Mouse (Mus musculus) embryonic fibroblast, embryonic 13.5 days (primary cell): ENCODE measurements around the gene Ccnb3. TPM values are rescaled to one million over a fixed set of nuclear protein-coding genes. Genes with fewer than 3 reads are reported as not detected.
"Not testable (repeated sequence)": the region's sequence is repeated elsewhere in the genome, so short reads cannot be mapped to it uniquely, and the experiment has no call there.

Source experiments
- H3K27ac ChIP-seq: 2 replicates; pipeline ENCODE4 v1.5.1; 2012; ENCODE audit warnings: low read length, control low read depth, inconsistent platforms; ENCODE audit not compliant: insufficient read depth
- H3K4me1 ChIP-seq: 2 replicates; pipeline ENCODE4 v1.6.1; 2011; ENCODE audit warnings: low read length; ENCODE audit not compliant: control insufficient read depth, insufficient read depth
- H3K4me3 ChIP-seq: 2 replicates; pipeline ENCODE4 v1.5.1; 2011; ENCODE audit warnings: mild to moderate bottlenecking, control low read depth, low read length; ENCODE audit not compliant: insufficient read depth
- CTCF ChIP-seq: IDR thresholded peaks from 2 replicates; pipeline ENCODE4 v1.5.1; 2011; ENCODE audit warnings: mild to moderate bottlenecking, control low read depth, low read length, moderate library complexity, borderline replicate concordance; ENCODE audit not compliant: insufficient read depth
- POLR2A ChIP-seq: IDR thresholded peaks from 2 replicates; pipeline ENCODE4 v1.6.1; 2011; ENCODE audit warnings: low read depth, mild to moderate bottlenecking, control low read depth, low read length, moderate library complexity
- polyA plus RNA-seq: library from polyadenylated mRNA; stranded (reverse); fragments of >200 nt; gene quantifications from 2 replicates; pipeline ENCODE4 v1.2.4, GENCODE M21; 2011; ENCODE audit warnings: low read depth; ENCODE audit not compliant: missing spikeins, insufficient read length

Gene Ccnb3
- polyA plus RNA-seq = not detected in 2 replicates

DNA sequence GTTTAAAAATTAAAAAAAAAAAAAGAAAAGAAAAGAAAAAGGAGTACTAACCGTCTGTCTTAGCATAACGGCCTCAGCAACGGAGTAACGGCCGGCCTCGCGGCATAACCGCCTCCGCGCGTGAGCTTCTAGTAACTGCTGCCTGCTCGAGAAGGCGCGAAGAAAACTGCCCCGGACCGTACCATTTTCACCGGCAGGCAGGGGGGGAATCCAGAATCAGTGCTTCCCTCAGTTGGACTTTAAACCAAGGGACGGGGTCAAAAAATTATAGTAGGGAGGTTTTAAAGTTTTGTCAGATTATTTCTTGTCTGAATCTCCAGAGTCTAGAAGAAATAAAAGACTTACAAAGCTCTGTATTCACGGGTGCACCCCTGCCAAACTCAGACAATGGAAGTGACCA lies at the start of gene Ccnb3:
Gene Ccnb3, minus strand, starts transcription at position 101 of the 400 bp plus-strand sequence.
- H3K4me1 ChIP-seq = no peaks in the 10 kb centered on the region
- H3K4me3 ChIP-seq = no peak within 1 kb of the TSS
- TF ChIP-seq POLR2A (no peak), CTCF (no peak)
- no peak within 1 kb of the TSS for H3K27ac ChIP-seq

DNA sequence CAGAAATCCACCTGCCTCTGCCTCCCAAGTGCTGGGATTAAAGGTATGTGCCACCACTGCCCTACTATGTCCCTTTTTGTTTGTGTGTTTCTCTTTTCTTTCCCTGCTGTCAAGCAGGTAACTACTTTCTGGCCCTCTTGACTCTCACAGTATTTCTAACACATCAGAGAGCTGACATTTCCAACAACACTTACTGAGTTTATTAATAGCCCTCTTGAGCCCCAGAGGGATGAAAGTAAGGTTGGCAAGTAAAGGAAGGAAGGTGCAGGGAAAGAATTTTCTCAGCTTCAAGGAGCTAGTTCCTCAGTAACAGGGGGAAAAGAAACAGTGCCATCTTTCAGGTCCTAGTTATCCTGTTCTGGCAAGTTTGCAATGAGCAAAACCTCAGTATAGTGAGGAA lies 48.9 kb upstream of the Ccnb3 start:
- Histone ChIP-seq H3K27ac (no peak overlapping the region), H3K4me1 (no peaks in the 10 kb centered on the region), H3K4me3 (no peak overlapping the region)
- no peak for TF ChIP-seq POLR2A

DNA sequence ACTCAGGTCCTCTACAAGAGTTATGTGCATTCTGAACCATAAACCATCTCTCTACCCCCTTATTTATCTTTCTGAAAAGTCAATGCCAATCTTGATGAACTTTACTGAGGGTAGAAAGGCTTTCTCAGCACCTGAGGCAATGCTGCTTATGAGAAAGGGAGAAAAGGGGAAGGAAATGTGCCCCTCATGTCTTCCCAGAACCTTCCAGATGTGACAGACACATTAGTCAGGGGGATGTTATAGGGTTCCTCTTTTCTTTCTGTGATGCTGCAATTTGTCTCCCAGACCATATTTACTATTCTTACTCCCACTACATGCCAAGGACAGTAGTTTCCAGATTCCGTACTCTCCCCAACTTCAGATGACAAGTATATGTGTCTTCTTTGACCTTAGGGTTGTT lies 44.5 kb upstream of the Ccnb3 start:
- no peak for TF ChIP-seq POLR2A
- no peak for TF ChIP-seq CTCF
- Histone ChIP-seq H3K4me3 (no peak overlapping the region), H3K27ac (no peak overlapping the region), H3K4me1 (no peaks in the 10 kb centered on the region)

DNA sequence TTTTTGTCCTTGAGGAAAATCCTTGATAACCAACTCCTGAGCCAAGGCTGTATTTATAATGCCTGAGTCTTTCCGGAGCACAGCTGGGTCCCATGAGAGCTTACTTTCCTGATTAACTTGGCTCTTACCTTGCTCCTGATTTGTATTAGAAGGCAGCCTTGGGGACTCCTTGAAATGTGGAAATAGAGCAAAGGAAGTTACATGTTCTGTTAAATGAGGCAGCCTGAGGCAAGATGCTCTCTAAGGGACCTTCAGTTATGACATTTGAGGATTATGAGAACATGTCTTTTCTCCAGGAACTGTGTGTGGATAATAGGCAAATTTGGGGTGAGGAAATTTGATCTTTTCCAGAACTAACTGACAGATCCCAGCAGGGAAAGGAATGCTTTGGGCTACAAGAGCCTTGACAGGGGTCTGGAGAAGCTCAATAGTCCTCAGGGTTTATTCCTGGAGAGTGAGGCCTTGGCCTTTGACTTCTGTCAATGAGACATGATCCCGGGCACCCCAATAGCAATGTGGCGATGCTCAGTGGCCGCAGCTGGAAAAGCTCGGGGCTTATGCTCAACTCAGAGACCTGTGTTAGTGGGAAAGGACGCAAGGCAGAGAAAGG lies 38.5 kb upstream of the Ccnb3 start:
- no peak for TF ChIP-seq CTCF
- no peak for TF ChIP-seq POLR2A
- Histone ChIP-seq H3K4me1 (no peaks in the 10 kb centered on the region), H3K4me3 (no peak overlapping the region), H3K27ac (no peak overlapping the region)

DNA sequence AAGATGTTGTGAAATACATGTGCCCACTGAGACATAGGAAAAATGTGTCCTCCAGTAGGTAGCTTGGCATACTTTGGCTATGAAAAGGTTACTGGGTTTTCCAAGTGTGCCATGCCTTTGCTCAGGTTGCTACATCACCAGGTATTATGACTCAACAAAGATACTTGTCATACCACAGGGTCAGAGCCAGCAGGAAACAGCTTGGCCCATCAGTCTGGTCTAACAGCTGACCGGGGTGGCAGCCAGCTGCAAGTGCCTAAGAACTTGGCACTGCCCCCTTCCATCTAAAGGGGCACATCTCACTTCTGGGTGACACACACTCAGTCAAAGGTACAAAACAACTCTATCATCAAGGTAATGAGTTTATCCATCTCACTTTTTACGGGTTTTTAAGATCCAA lies 26.6 kb upstream of the Ccnb3 start:
- Histone ChIP-seq H3K4me3 (no peak overlapping the region), H3K4me1 (no peaks in the 10 kb centered on the region), H3K27ac (no peak overlapping the region)
- TF ChIP-seq CTCF (no peak), POLR2A (no peak)

DNA sequence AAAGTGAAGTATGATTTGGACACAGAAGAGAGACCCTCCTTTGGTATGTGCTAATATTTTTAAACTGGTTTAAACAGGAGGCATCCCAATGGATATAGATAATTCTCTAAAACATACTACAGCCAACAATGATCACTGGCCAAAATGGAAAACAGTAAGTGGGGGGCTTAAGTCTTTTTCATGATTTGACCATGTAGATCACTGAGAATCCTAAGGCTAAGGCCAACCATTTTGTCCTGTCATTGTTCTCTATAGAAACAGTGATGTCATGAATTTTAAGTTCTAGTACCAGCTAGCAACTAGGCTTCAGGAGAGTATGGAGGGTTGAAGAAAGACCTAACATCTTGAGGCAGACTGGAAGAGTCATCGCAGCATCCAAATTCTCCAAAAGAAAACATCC lies 25.8 kb upstream of the Ccnb3 start, which contains the start of gene Akap4:
Gene Akap4, plus strand, starts transcription at position 301 of the 400 bp plus-strand sequence.
- Histone ChIP-seq H3K4me1 (no peaks in the 10 kb centered on the region), H3K4me3 (no peak within 1 kb of the TSS), H3K27ac (no peak within 1 kb of the TSS)
- no peak for TF ChIP-seq POLR2A
- no peak for TF ChIP-seq CTCF

DNA sequence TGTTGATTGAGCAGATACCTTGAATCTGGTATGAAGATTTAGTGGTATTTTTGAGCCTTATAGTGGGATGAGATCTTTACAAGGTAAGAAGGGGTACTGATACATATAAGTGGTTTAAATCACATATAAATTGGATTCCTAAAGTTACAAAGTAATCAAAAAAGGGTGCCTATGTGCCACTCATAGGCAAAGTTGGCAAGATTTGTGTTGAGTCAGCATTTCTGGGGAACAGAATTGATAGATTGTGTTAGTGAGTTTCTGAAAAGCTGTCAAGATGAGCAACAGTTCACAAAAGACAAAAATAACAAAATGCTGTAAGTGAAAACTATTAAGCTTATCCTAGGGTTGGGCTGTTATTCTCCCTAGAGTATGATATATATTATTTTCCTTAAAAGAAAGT lies 22.7 kb upstream of the Ccnb3 start:
- no peaks in the 10 kb centered on the region for H3K4me1 ChIP-seq
- no peak overlapping the region for H3K4me3 ChIP-seq
- H3K27ac ChIP-seq = no peak overlapping the region
- no peak for TF ChIP-seq CTCF
- no peak for TF ChIP-seq POLR2A

DNA sequence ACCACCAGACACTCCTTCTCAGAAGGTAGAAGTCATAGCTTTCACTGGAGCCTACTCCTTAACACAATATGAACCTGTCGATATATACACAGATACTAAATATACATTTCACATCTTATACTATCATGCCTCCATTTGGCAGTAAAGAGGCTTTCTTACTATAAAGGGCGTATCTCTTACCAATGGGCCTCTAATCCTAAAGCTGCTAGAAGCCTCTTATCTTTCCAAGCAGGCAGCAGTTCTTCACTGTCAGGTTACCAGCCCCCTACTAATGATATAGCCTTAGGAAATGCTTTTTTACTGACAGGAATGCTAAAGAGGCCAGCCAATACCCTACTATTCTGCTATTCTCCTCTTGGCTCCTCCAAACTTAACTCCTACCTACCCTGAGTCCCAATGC lies 16.2 kb upstream of the Ccnb3 start:
- no peaks in the 10 kb centered on the region for H3K4me1 ChIP-seq
- H3K4me3 ChIP-seq = no peak overlapping the region
- no peak overlapping the region for H3K27ac ChIP-seq
- TF ChIP-seq POLR2A = no peak
- TF ChIP-seq CTCF = no peak

DNA sequence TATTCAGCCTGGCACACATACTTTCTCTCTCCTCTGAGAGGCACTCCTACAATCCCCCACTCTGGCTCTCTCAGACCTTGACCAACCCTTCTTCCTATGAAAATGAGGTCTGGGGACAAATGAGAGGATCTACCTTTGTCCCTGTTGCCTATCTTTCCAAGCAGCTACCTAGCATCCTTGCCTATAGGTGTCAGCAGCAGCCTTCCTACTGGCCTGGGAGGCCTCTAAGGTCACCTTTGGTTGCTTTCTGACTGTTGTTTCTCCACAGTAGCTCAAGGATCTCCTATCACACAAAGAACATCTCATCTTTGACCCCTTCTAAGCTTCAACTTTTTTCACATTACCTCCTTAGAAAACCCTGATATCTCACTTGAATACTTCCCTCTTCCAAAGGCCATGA lies 15.6 kb upstream of the Ccnb3 start:
- Histone ChIP-seq H3K4me1 (no peaks in the 10 kb centered on the region), H3K27ac (no peak overlapping the region), H3K4me3 (no peak overlapping the region)
- no peak for TF ChIP-seq CTCF
- no peak for TF ChIP-seq POLR2A

DNA sequence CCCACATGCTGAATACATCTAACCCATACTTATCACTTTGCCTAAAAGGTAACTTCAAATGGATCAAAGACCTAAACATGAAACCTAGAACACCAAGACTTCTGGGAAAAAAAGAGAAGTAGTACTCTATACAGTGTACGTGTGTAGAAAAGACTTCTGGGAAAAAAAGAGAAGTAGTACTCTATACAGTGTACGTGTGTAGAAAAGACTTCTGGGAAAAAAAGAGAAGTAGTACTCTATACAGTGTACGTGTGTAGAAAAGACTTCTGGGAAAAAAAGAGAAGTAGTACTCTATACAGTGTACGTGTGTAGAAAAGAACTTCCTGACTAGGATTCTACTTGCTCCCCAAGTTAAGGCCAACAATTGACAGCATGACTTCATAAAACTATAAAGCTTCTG lies 57.5 kb downstream of the Ccnb3 start:
- not testable (repeated sequence) for H3K4me3 ChIP-seq

DNA sequence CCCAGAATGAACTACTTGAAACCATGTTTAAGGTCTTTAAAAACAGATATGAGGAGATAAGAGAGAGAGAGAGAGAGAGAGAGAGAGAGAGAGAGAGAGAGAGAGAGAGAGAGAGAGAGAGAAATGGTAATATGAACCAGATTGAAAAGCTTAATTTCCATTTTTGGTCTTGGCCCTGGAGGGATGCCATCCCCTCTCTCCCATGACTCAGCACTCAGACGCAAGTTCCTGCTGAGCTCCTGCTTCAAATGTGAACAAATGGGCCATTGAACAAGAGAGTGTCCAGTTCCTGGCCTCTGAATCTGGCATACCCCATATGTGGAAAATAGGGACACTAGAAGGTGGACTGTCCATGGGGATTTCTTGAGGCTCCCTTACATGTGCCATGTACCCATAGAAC lies 69.5 kb downstream of the Ccnb3 start:
- H3K27ac ChIP-seq = peak overlapping the region; percentile 34; the same call in 1 of the 2 replicates
- no peak overlapping the region for H3K4me3 ChIP-seq
- TF ChIP-seq POLR2A = no peak
- TF ChIP-seq CTCF = no peak
- H3K4me1 ChIP-seq = no peaks in the 10 kb centered on the region

More for the DNA sequence above, 57.5 kb downstream of the Ccnb3 start:
- H3K27ac ChIP-seq, H3K4me1 ChIP-seq: not testable (repeated sequence)
